ENCODE assay signal across 16 mouse cellular contexts in the genomic region with DNA sequence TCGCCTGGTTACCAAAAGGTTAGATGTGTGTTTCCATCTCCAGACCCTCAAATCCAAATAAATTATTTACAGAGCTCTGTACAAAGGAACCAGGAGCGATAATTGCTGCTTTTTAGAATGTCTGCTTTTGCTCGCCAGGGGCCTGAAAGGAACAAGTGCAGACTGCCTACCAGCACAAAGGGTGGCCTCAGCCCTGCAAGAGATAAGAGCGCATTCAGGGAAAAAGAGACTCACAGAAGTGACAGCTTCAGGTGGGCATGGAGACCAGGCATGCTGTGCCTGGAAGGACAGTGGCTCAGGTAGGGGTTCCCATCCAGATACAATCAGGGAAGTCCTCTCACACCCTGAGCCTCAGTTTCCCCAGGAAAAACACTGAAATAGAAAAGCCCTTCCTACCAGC.
DNase-seq lines count a peak whose midpoint lies in the region; ATAC-seq and TF ChIP-seq lines count a peak whose summit lies in the region.
"Had no signal": no experiment of that assay in that cellular context is flagged by ENCODE, and none has a peak within 500 bp of the region (broad histone marks: within the 10 kb centered on the region; RNA-seq: fewer than 3 reads in every experiment).

No protein-coding gene starts in this region.

- no peak for TF ChIP-seq EP300 in heart, adult 2 months (IDR thresholded peaks at IDR 0.05; ENCODE audit: insufficient read depth, low read depth, low read length)
- no peak for TF ChIP-seq EP300 in stomach, postnatal 0 days (optimal IDR thresholded peaks at IDR 0.05)

- H3K4me3 ChIP-seq in heart, adult 2 months: no peak overlapping the region
- no peak overlapping the region for H3K4me3 ChIP-seq in intestine, embryonic 16.5 days (ENCODE audit: low read length)
- no peak overlapping the region for H3K4me3 ChIP-seq in intestine, embryonic 15.5 days (replicated peaks)
- H3K4me3 ChIP-seq in stomach, embryonic 14.5 days (ENCODE audit: low read depth, low read length): no peak overlapping the region
- no peak overlapping the region for H3K4me3 ChIP-seq in stomach, postnatal 0 days (ENCODE audit: low read depth, low read length)
- H3K4me3 ChIP-seq: embryonic facial prominence, embryonic 12.5 days; midbrain, embryonic 15.5 days had no signal

- DNase-seq in heart, adult 2 months: no peak
- DNase-seq in heart, postnatal 25 days (ENCODE audit: low spot score): no peak
- no peak for DNase-seq in stomach, postnatal 0 days (ENCODE audit: low spot score)
- no peak for DNase-seq in thymus, adult 18-20 months
- no peak for DNase-seq in ovary, postnatal 36 days (ENCODE audit: low spot score)
- DNase-seq: cerebellum, postnatal 14 days; forebrain, postnatal 0 days; gastrocnemius, postnatal 14 days; spleen, adult 18-20 months had no signal

- WGBS in heart, adult 2 months: 56% methylated on average over 4 of the region's 4 CpGs
- WGBS in intestine, embryonic 16.5 days: 35% methylated on average over 4 of the region's 4 CpGs
- 46% methylated on average over 4 of the region's 4 CpGs for WGBS in intestine, embryonic 15.5 days
- 40% methylated on average over 4 of the region's 4 CpGs for whole genome bisulfite sequencing in stomach, embryonic 14.5 days
- 39% methylated on average over 4 of the region's 4 CpGs for WGBS in stomach, postnatal 0 days

- intact Hi-C loops in heart, adult 2 months (cut with DNase I): no loop called here
- intact Hi-C loops in heart, postnatal 25 days (cut with DNase I): no loop called here

- no peak overlapping the region for H3K4me2 ChIP-seq in intestine, embryonic 16.5 days (ENCODE audit: low read depth, low read length)
- no peak overlapping the region for H3K4me2 ChIP-seq in intestine, embryonic 15.5 days (replicated peaks)
- H3K4me2 ChIP-seq in stomach, embryonic 14.5 days (replicated peaks; ENCODE audit: low read depth, low read length): no peak overlapping the region
- no peak overlapping the region for H3K4me2 ChIP-seq in stomach, postnatal 0 days (replicated peaks; ENCODE audit: low read depth)
- H3K4me2 ChIP-seq: embryonic facial prominence, embryonic 12.5 days; hindbrain, embryonic 14.5 days; midbrain, embryonic 15.5 days had no signal

- H3K9me3 ChIP-seq in intestine, embryonic 16.5 days (ENCODE audit: control insufficient read depth, low read length): no peaks in the 10 kb centered on the region
- no peaks in the 10 kb centered on the region for H3K9me3 ChIP-seq in intestine, embryonic 15.5 days
- H3K9me3 ChIP-seq in stomach, embryonic 14.5 days (ENCODE audit: control insufficient read depth, low read depth, low read length): no peaks in the 10 kb centered on the region
- no peaks in the 10 kb centered on the region for H3K9me3 ChIP-seq in stomach, postnatal 0 days (ENCODE audit: control insufficient read depth, low read length)
- H3K9me3 ChIP-seq: embryonic facial prominence, embryonic 12.5 days; midbrain, embryonic 15.5 days had no signal

- no peak for TF ChIP-seq CTCF in heart, adult 2 months (IDR thresholded peaks at IDR 0.05)
- no peak for TF ChIP-seq CTCF in stomach, postnatal 0 days (IDR thresholded peaks at IDR 0.05; ENCODE audit: low read depth)

- TF ChIP-seq POLR2A in heart, adult 2 months (IDR thresholded peaks at IDR 0.05; ENCODE audit: insufficient read depth, low read depth, low read length): no peak

- H3K27me3 ChIP-seq in heart, adult 2 months (ENCODE audit: control insufficient read depth, insufficient read depth, low read length): no peaks in the 10 kb centered on the region
- no peaks in the 10 kb centered on the region for H3K27me3 ChIP-seq in intestine, embryonic 16.5 days (replicated peaks; ENCODE audit: control insufficient read depth, insufficient read depth, low read length)
- H3K27me3 ChIP-seq in intestine, embryonic 15.5 days (replicated peaks): no peaks in the 10 kb centered on the region
- no peaks in the 10 kb centered on the region for H3K27me3 ChIP-seq in stomach, embryonic 14.5 days (ENCODE audit: control insufficient read depth, insufficient read depth, low read length)
- H3K27me3 ChIP-seq in stomach, postnatal 0 days (ENCODE audit: control insufficient read depth, insufficient read depth, low read length): no peaks in the 10 kb centered on the region
- H3K27me3 ChIP-seq: embryonic facial prominence, embryonic 12.5 days; midbrain, embryonic 15.5 days had no signal

- peak overlapping the region; percentile 28; the same call in 1 of the 2 replicates for H3K27ac ChIP-seq in heart, adult 2 months
- no peak overlapping the region for H3K27ac ChIP-seq in intestine, embryonic 16.5 days (ENCODE audit: low read length)
- no peak overlapping the region for H3K27ac ChIP-seq in intestine, embryonic 15.5 days
- peak overlapping the region; percentile 27; the same call in 1 of the 2 replicates for H3K27ac ChIP-seq in stomach, embryonic 14.5 days (ENCODE audit: low read length)
- H3K27ac ChIP-seq in stomach, postnatal 0 days (replicated peaks): no peak overlapping the region
- H3K27ac ChIP-seq: embryonic facial prominence, embryonic 12.5 days; hindbrain, embryonic 14.5 days; midbrain, embryonic 15.5 days had no signal

- no peaks in the 10 kb centered on the region for H3K4me1 ChIP-seq in heart, adult 2 months (ENCODE audit: control insufficient read depth, insufficient read depth, low read length)
- peaks cover 4% of the 10 kb centered on the region; the same call in 1 of the 2 replicates for H3K4me1 ChIP-seq in intestine, embryonic 16.5 days (ENCODE audit: control insufficient read depth, insufficient read depth, low read length)
- peaks cover 8% of the 10 kb centered on the region; the same call in 1 of the 2 replicates for H3K4me1 ChIP-seq in intestine, embryonic 15.5 days (replicated peaks)
- H3K4me1 ChIP-seq in stomach, embryonic 14.5 days (ENCODE audit: control insufficient read depth, insufficient read depth, low read length): peaks cover 7% of the 10 kb centered on the region
- H3K4me1 ChIP-seq in stomach, postnatal 0 days (replicated peaks; ENCODE audit: control insufficient read depth, insufficient read depth): no peaks in the 10 kb centered on the region

- no peak overlapping the region for H3K9ac ChIP-seq in heart, adult 2 months (ENCODE audit: low read depth, low read length)
- H3K9ac ChIP-seq in intestine, embryonic 16.5 days (ENCODE audit: low read depth, low read length): no peak overlapping the region
- no peak overlapping the region for H3K9ac ChIP-seq in intestine, embryonic 15.5 days
- no peak overlapping the region for H3K9ac ChIP-seq in stomach, embryonic 14.5 days (replicated peaks; ENCODE audit: low read depth, low read length)
- H3K9ac ChIP-seq in stomach, postnatal 0 days (ENCODE audit: low read length): no peak overlapping the region
- H3K9ac ChIP-seq: embryonic facial prominence, embryonic 12.5 days; forebrain, postnatal 0 days; hindbrain, embryonic 14.5 days; midbrain, embryonic 15.5 days had no signal

- 0 out of 2 replicates have a peak, but pooled peaks have one; percentile 46 for ATAC-seq in intestine, embryonic 16.5 days
- ATAC-seq in intestine, embryonic 15.5 days: no peak
- ATAC-seq in stomach, embryonic 14.5 days (ENCODE audit: insufficient number of reproducible peaks, insufficient read depth, low FRiP score, low read depth): peak; percentile 67; the same call in 1 of the 2 replicates
- ATAC-seq in stomach, postnatal 0 days (ENCODE audit: low FRiP score, low TSS enrichment): no peak
- ATAC-seq: activated CD4-positive, CD25-positive, alpha-beta regulatory T cell, adult 4 months; forebrain, postnatal 0 days; midbrain, embryonic 15.5 days had no signal

- no peaks in the 10 kb centered on the region for H3K36me3 ChIP-seq in heart, adult 2 months (ENCODE audit: control insufficient read depth, insufficient read depth, low read length)
- no peaks in the 10 kb centered on the region for H3K36me3 ChIP-seq in intestine, embryonic 16.5 days (ENCODE audit: control insufficient read depth, insufficient read depth, low read length)
- no peaks in the 10 kb centered on the region for H3K36me3 ChIP-seq in intestine, embryonic 15.5 days
- no peaks in the 10 kb centered on the region for H3K36me3 ChIP-seq in stomach, embryonic 14.5 days (ENCODE audit: control insufficient read depth, insufficient read depth, low read length)
- H3K36me3 ChIP-seq in stomach, postnatal 0 days (ENCODE audit: control insufficient read depth, insufficient read depth, low read length): no peaks in the 10 kb centered on the region
- H3K36me3 ChIP-seq: embryonic facial prominence, embryonic 12.5 days; midbrain, embryonic 15.5 days had no signal

- no peaks in the 10 kb centered on the region for H3K79me2 ChIP-seq in heart, adult 2 months (replicated peaks; ENCODE audit: control insufficient read depth, insufficient read depth, low read length)

Comparison
In these comparisons a context has a peak if more than half of its experiments do, and no peak if none do; other contexts are left out.
1. H3K27ac ChIP-seq: peak in heart, adult 2 months (single experiment) and stomach, embryonic 14.5 days (single experiment); none in intestine, embryonic 16.5 days (single experiment), intestine, embryonic 15.5 days (single experiment) and stomach, postnatal 0 days (single experiment).
2. ATAC-seq: peak in intestine, embryonic 16.5 days (single experiment) and stomach, embryonic 14.5 days (single experiment); none in intestine, embryonic 15.5 days (single experiment) and stomach, postnatal 0 days (single experiment).